Mouse (Mus musculus) stomach, embryonic 16.5 days (tissue): ENCODE measurements around the gene Ngdn. TPM values are rescaled to one million over a fixed set of nuclear protein-coding genes. Genes with fewer than 3 reads are reported as not detected.

Experiments
- ATAC-seq: fragments of 200-750 bp; cut with Nextera tagmentation; 2 replicates; pipeline ENCODE4 v1.8.0; 2017; ENCODE audit warnings: moderate number of reproducible peaks, moderate TSS enrichment; ENCODE audit not compliant: insufficient read depth, low FRiP score
- H3K27ac ChIP-seq: fragments of 300-500 bp; sonication (generic); 2 replicates; pipeline ENCODE4 v1.5.1; 2014; ENCODE audit warnings: low read length
- H3K27me3 ChIP-seq: fragments of 300-500 bp; sonication (generic); 2 replicates; pipeline ENCODE4 v1.6.1; 2014; ENCODE audit warnings: low read length, control low read depth, mixed read lengths; ENCODE audit not compliant: control insufficient read depth, insufficient read depth
- H3K36me3 ChIP-seq: fragments of 300-500 bp; sonication (generic); 2 replicates; pipeline ENCODE4 v1.6.1; 2014; ENCODE audit warnings: low read length; ENCODE audit not compliant: control insufficient read depth, insufficient read depth
- H3K4me1 ChIP-seq: fragments of 300-500 bp; sonication (generic); 2 replicates; pipeline ENCODE4 v1.6.1; 2014; ENCODE audit warnings: low read length, control low read depth, mixed read lengths; ENCODE audit not compliant: control insufficient read depth, insufficient read depth
- H3K4me2 ChIP-seq: fragments of 300-500 bp; sonication (generic); 2 replicates; pipeline ENCODE4 v1.6.1; 2014; ENCODE audit warnings: low read depth, low read length, mixed read lengths
- H3K4me3 ChIP-seq: fragments of 300-500 bp; sonication (generic); replicated peaks from 2 replicates; pipeline ENCODE4 v1.5.1; 2014; ENCODE audit warnings: mild to moderate bottlenecking, low read length
- H3K9ac ChIP-seq: fragments of 300-500 bp; sonication (generic); 2 replicates; pipeline ENCODE4 v1.6.1; 2014; ENCODE audit warnings: low read length
- H3K9me3 ChIP-seq: fragments of 300-500 bp; sonication (generic); replicated peaks from 2 replicates; pipeline ENCODE4 v1.6.1; 2016; ENCODE audit warnings: low read length, control low read depth; ENCODE audit not compliant: control insufficient read depth
- WGBS: fragments of 180-500 bp; shearing (Covaris S2); extraction: QIAGEN DNeasy Blood & Tissue Kit; methylation state at CpG from one replicate; pipeline ENCODE4 v1.1.7; 2014; 5-methylcytosine and 5-hydroxymethylcytosine counted together
- polyA plus RNA-seq: library from polyadenylated mRNA; unstranded; fragments of >200 nt; fragmentation: Nextera tagmentation; extraction: Ambion mirVana; gene quantifications from 2 replicates; pipeline ENCODE4 v1.2.1, GENCODE M21; 2015

Ngdn gene
- polyA plus RNA-seq, 1 experiment from 2014 or later: 74.9 TPM

- H3K4me3 ChIP-seq: no peak overlapping the region
- no peaks in the 10 kb centered on the region for H3K36me3 ChIP-seq
- 45% methylated on average over 7 of the region's 7 CpGs for WGBS
- H3K27me3 ChIP-seq: no peaks in the 10 kb centered on the region
- no peak overlapping the region for H3K9ac ChIP-seq
- peaks cover 13% of the 10 kb centered on the region for H3K4me1 ChIP-seq
- H3K9me3 ChIP-seq: no peaks in the 10 kb centered on the region
- H3K27ac ChIP-seq: no peak overlapping the region
- no peak for ATAC-seq
- H3K4me2 ChIP-seq: no peak overlapping the region
These were observed 46.6 kb downstream of the Ngdn start for GRCm38 (mm10) chr14:55061845-55062244.

GRCm38 (mm10) chr14:55062626-55063025 lies 47.4 kb downstream of the Ngdn start:
- Histone ChIP-seq H3K9ac (0 out of 2 replicates have a peak overlapping the region, but pooled peaks have one; percentile 5), H3K4me3 (0 out of 2 replicates have a peak overlapping the region, but pooled peaks have one; percentile 3)
- peak; percentile 80 for ATAC-seq

GRCm38 (mm10) chr14:55063117-55063516 lies 47.9 kb downstream of the Ngdn start:
- ATAC-seq: no peak
- H3K36me3 ChIP-seq: no peaks in the 10 kb centered on the region
- H3K9ac ChIP-seq: no peak overlapping the region
- H3K4me2 ChIP-seq: peak overlapping the region; percentile 32; the same call in 1 of the 2 replicates
- no peaks in the 10 kb centered on the region for H3K27me3 ChIP-seq
- peaks cover 13% of the 10 kb centered on the region for H3K4me1 ChIP-seq
- H3K4me3 ChIP-seq: no peak overlapping the region
- H3K27ac ChIP-seq: no peak overlapping the region
- 83% methylated on average over 5 of the region's 5 CpGs for whole genome bisulfite sequencing
- no peaks in the 10 kb centered on the region for H3K9me3 ChIP-seq

More at GRCm38 (mm10) chr14:55062626-55063025, 47.4 kb downstream of the Ngdn start:
- Histone ChIP-seq H3K27me3 (no peaks in the 10 kb centered on the region), H3K4me2 (peak overlapping the region; percentile 32), H3K27ac (no peak overlapping the region), H3K36me3 (no peaks in the 10 kb centered on the region), H3K4me1 (peaks cover 13% of the 10 kb centered on the region), H3K9me3 (no peaks in the 10 kb centered on the region)
- WGBS: 12% methylated on average over 17 of the region's 17 CpGs

GRCm38 (mm10) chr14:55063581-55064381 lies 48.5 kb downstream of the Ngdn start:
- no peaks in the 10 kb centered on the region for H3K27me3 ChIP-seq
- H3K9ac ChIP-seq: no peak overlapping the region
- H3K4me1 ChIP-seq: peaks cover 13% of the 10 kb centered on the region
- no peak overlapping the region for H3K27ac ChIP-seq
- WGBS: 86% methylated on average over 22 of the region's 22 CpGs
- no peak for ATAC-seq
- H3K4me2 ChIP-seq: no peak overlapping the region
- H3K4me3 ChIP-seq: no peak overlapping the region
- H3K9me3 ChIP-seq: no peaks in the 10 kb centered on the region
- H3K36me3 ChIP-seq: no peaks in the 10 kb centered on the region

GRCm38 (mm10) chr14:55064481-55065370 lies 49.5 kb downstream of the Ngdn start:
- 78% methylated on average over 35 of the region's 35 CpGs for WGBS
- Histone ChIP-seq H3K4me1 (peaks cover 8% of the 10 kb centered on the region), H3K4me2 (no peak overlapping the region), H3K36me3 (no peaks in the 10 kb centered on the region), H3K27me3 (no peaks in the 10 kb centered on the region), H3K9me3 (no peaks in the 10 kb centered on the region), H3K9ac (no peak overlapping the region), H3K4me3 (no peak overlapping the region), H3K27ac (no peak overlapping the region)
- ATAC-seq: no peak

- no peak overlapping the region for H3K9ac ChIP-seq
- no peak overlapping the region for H3K4me3 ChIP-seq
- peaks cover 8% of the 10 kb centered on the region for H3K4me1 ChIP-seq
- H3K4me2 ChIP-seq: no peak overlapping the region
- no peak for ATAC-seq
- H3K27ac ChIP-seq: no peak overlapping the region
- H3K9me3 ChIP-seq: no peaks in the 10 kb centered on the region
- H3K27me3 ChIP-seq: no peaks in the 10 kb centered on the region
- H3K36me3 ChIP-seq: no peaks in the 10 kb centered on the region
- 88% methylated on average over 13 of the region's 13 CpGs for WGBS
These were observed 50.1 kb downstream of the Ngdn start for GRCm38 (mm10) chr14:55065391-55065790.

- no peak for ATAC-seq
- H3K4me2 ChIP-seq: no peak overlapping the region
- WGBS: 88% methylated on average over 8 of the region's 8 CpGs
- no peaks in the 10 kb centered on the region for H3K9me3 ChIP-seq
- peaks cover 8% of the 10 kb centered on the region for H3K4me1 ChIP-seq
- no peak overlapping the region for H3K9ac ChIP-seq
- no peak overlapping the region for H3K4me3 ChIP-seq
- H3K27ac ChIP-seq: no peak overlapping the region
- H3K36me3 ChIP-seq: no peaks in the 10 kb centered on the region
- H3K27me3 ChIP-seq: no peaks in the 10 kb centered on the region
These were observed 50.8 kb downstream of the Ngdn start for GRCm38 (mm10) chr14:55066042-55066441.

GRCm38 (mm10) chr14:55071756-55072155 lies 56.5 kb downstream of the Ngdn start:
- Histone ChIP-seq H3K9me3 (no peaks in the 10 kb centered on the region), H3K36me3 (no peaks in the 10 kb centered on the region), H3K4me1 (no peaks in the 10 kb centered on the region), H3K9ac (no peak overlapping the region), H3K27me3 (no peaks in the 10 kb centered on the region), H3K4me2 (peak overlapping the region; percentile 23), H3K4me3 (no peak overlapping the region; the same call in 1 of the 2 replicates), H3K27ac (no peak overlapping the region)
- WGBS: 28% methylated on average over 19 of the region's 19 CpGs
- ATAC-seq: no peak
